Mouse (Mus musculus) kidney, adult 9 months (tissue): ENCODE results near the gene Gm10401.

Experiments used
- DNase-seq: peaks from one replicate; pipeline ENCODE4 v3.0.0; 2022

The Gm10401 gene

GRCm38 (mm10) chr5:115098195-115098594 is at the start of gene Gm10401:
Gene Gm10401, minus strand, starts transcription at chr5:115098295.
- no peak for DNase-seq

GRCm38 (mm10) chr5:115147388-115147787 is 49.3 kb upstream of the Gm10401 start:
- DNase-seq = peak; percentile 73

GRCm38 (mm10) chr5:115146747-115147130 is 48.6 kb upstream of the Gm10401 start:
- DNase-seq = no peak

GRCm38 (mm10) chr5:115145976-115146746 is 48.1 kb upstream of the Gm10401 start:
- DNase-seq = no peak

GRCm38 (mm10) chr5:115145253-115145968 is 47.3 kb upstream of the Gm10401 start:
- no peak for DNase-seq

GRCm38 (mm10) chr5:115144471-115144870 is 46.4 kb upstream of the Gm10401 start:
- no peak for DNase-seq

GRCm38 (mm10) chr5:115143552-115143951 is 45.5 kb upstream of the Gm10401 start:
- no peak for DNase-seq

- DNase-seq = no peak
Observed at GRCm38 (mm10) chr5:115142166-115142697, 44.1 kb upstream of the Gm10401 start.

GRCm38 (mm10) chr5:115140726-115141125 is 42.6 kb upstream of the Gm10401 start:
- no peak for DNase-seq

- no peak for DNase-seq
Observed at GRCm38 (mm10) chr5:115139124-115139523, 41.0 kb upstream of the Gm10401 start.

GRCm38 (mm10) chr5:115134234-115135165 is 36.4 kb upstream of the Gm10401 start, which contains the start of gene Unc119b:
Gene Unc119b, minus strand, starts transcription at chr5:115134975.
- DNase-seq = peak; percentile 94

GRCm38 (mm10) chr5:115133358-115134066 is 35.4 kb upstream of the Gm10401 start:
- no peak for DNase-seq

GRCm38 (mm10) chr5:115132465-115132864 is 34.4 kb upstream of the Gm10401 start:
- DNase-seq = no peak

GRCm38 (mm10) chr5:115129328-115129727 is 31.2 kb upstream of the Gm10401 start:
- no peak for DNase-seq

- peak; percentile 91 for DNase-seq
Observed at GRCm38 (mm10) chr5:115127421-115128179, 29.5 kb upstream of the Gm10401 start.

GRCm38 (mm10) chr5:115126578-115127312 is 28.6 kb upstream of the Gm10401 start:
- DNase-seq = peak; percentile 61

- peak; percentile 91 for DNase-seq
Observed at GRCm38 (mm10) chr5:115125211-115125871, 27.2 kb upstream of the Gm10401 start.

GRCm38 (mm10) chr5:115124690-115125089 is 26.6 kb upstream of the Gm10401 start:
- no peak for DNase-seq

- DNase-seq = no peak
Observed at GRCm38 (mm10) chr5:115120978-115121377, 22.9 kb upstream of the Gm10401 start.
